Mouse (Mus musculus) heart, embryonic 12.5 days (tissue): ENCODE results near the gene Kbtbd6. TPM values are rescaled to one million over a fixed set of nuclear protein-coding genes. Genes with fewer than 3 reads are reported as not detected.
"Not testable (repeated sequence)": the region's sequence is repeated elsewhere in the genome, so short reads cannot be mapped to it uniquely, and the experiment has no call there.

Source experiments
- ATAC-seq: fragments of 200-750 bp; cut with Nextera tagmentation; 2 replicates; pipeline ENCODE4 v1.8.0; 2017; ENCODE audit warnings: moderate TSS enrichment, moderate library complexity; ENCODE audit not compliant: insufficient number of reproducible peaks, low FRiP score
- H3K27ac ChIP-seq: fragments of 300-500 bp; sonication (generic); 2 replicates; pipeline ENCODE4 v1.5.1; 2016; ENCODE audit warnings: mild to moderate bottlenecking, moderate library complexity; ENCODE audit not compliant: poor library complexity, severe bottlenecking
- H3K27me3 ChIP-seq: fragments of 300-500 bp; sonication (generic); replicated peaks from 2 replicates; pipeline ENCODE4 v1.6.1; 2016; ENCODE audit warnings: mild to moderate bottlenecking, moderate library complexity
- H3K36me3 ChIP-seq: fragments of 300-500 bp; sonication (generic); 2 replicates; pipeline ENCODE4 v1.6.1; 2016; ENCODE audit warnings: mild to moderate bottlenecking, moderate library complexity
- H3K4me1 ChIP-seq: fragments of 300-500 bp; sonication (generic); replicated peaks from 2 replicates; pipeline ENCODE4 v1.6.1; 2016; ENCODE audit warnings: mild to moderate bottlenecking
- H3K4me2 ChIP-seq: fragments of 300-500 bp; sonication (generic); 2 replicates; pipeline ENCODE4 v1.6.1; 2016; ENCODE audit warnings: mild to moderate bottlenecking, moderate library complexity
- H3K4me3 ChIP-seq: fragments of 300-500 bp; sonication (generic); 2 replicates; pipeline ENCODE4 v1.5.1; 2016; ENCODE audit warnings: mild to moderate bottlenecking
- H3K9ac ChIP-seq: fragments of 300-500 bp; sonication (generic); 2 replicates; pipeline ENCODE4 v1.6.1; 2016; ENCODE audit warnings: mild to moderate bottlenecking, moderate library complexity
- H3K9me3 ChIP-seq: fragments of 300-500 bp; sonication (generic); replicated peaks from 2 replicates; pipeline ENCODE4 v1.6.1; 2016; ENCODE audit warnings: mild to moderate bottlenecking, moderate library complexity
- WGBS: fragments of 180-500 bp; shearing (Covaris S2); methylation state at CpG from one replicate; pipeline ENCODE4 v1.1.7; 2016; 5-methylcytosine and 5-hydroxymethylcytosine counted together
- polyA plus RNA-seq: library from polyadenylated mRNA; unstranded; fragments of >200 nt; fragmentation: Nextera tagmentation; extraction: Ambion mirVana; gene quantifications from 2 replicates; pipeline ENCODE4 v1.2.1, GENCODE M21; 2016

The Kbtbd6 gene
- 2.0 and 2.9 TPM in 2 replicates for polyA plus RNA-seq

DNA sequence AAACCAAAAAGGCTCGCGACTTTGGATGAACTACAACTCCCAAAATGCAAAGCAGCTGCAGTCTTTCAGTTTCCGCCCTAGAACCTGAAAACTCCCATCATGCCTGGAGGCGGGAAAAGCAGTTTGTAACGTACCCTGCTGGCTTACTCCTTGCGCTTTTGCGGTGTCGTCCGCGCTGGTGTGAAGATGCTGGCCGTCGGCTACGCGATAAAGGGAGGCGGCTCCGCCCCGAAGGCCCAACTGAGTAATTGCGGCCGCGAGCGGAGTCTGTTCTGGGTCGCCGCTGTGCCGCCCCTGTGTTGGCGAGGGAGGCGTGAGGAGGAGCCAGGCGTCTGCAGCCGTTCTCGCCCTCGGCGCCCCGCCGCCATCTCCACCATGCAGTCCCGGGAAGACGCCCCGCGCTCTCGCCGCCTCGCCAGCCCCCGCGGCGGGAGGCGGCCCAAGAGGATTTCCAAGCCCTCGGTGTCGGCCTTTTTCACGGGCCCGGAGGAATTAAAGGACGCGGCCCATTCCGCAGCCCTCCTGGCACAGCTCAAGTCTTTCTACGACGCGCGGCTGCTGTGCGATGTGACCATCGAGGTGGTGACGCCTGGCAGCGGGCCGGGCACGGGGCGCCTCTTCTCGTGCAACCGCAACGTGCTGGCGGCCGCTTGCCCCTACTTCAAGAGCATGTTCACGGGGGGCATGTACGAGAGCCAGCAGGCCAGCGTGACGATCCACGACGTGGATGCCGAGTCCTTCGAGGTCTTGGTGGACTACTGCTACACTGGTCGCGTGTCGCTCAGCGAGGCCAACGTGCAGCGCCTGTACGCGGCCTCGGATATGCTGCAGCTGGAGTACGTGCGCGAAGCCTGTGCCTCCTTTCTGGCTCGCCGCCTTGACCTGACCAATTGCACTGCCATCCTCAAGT is at the start of gene Kbtbd6:
Gene Kbtbd6 (plus strand): TSS at position 155 of the 910 bp plus-strand sequence.
- not testable (repeated sequence) for H3K27ac ChIP-seq, H3K27me3 ChIP-seq, H3K36me3 ChIP-seq, H3K9me3 ChIP-seq, H3K4me1 ChIP-seq
- H3K4me2 ChIP-seq = peak within 1 kb of the TSS; percentile 65
- ATAC-seq = peak; percentile 90
- H3K9ac ChIP-seq = peak within 1 kb of the TSS; percentile 39
- H3K4me3 ChIP-seq = peak within 1 kb of the TSS; percentile 52
- WGBS = 19% methylated on average over 42 of the region's 89 CpGs

DNA sequence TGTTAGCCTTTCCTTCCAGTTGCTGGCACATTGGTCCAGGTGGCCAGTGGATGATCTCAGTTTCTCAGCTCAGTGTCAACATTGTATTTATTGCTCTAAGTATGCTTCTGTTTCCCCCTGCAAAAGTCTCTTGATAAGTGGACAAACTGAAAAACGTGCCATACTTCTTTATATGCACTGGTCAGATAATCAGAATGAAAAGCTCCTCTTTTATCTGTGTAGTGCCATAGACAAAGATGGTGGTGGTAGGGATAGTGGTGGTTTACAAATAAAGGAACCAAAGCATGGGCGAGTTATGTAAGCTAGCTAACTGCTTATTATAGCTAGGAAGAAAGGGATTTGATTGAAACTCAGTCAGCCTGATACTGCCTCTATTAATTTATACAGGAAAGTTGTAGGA is 44.0 kb upstream of the Kbtbd6 start:
- no peaks in the 10 kb centered on the region for H3K27me3 ChIP-seq
- 74% methylated on average over 2 of the region's 2 CpGs for WGBS
- ATAC-seq = no peak
- no peak overlapping the region for H3K4me2 ChIP-seq
- H3K36me3 ChIP-seq = peaks cover 36% of the 10 kb centered on the region
- H3K9ac ChIP-seq = no peak overlapping the region
- no peak overlapping the region for H3K27ac ChIP-seq
- no peak overlapping the region for H3K4me3 ChIP-seq
- no peaks in the 10 kb centered on the region for H3K9me3 ChIP-seq
- no peaks in the 10 kb centered on the region for H3K4me1 ChIP-seq

DNA sequence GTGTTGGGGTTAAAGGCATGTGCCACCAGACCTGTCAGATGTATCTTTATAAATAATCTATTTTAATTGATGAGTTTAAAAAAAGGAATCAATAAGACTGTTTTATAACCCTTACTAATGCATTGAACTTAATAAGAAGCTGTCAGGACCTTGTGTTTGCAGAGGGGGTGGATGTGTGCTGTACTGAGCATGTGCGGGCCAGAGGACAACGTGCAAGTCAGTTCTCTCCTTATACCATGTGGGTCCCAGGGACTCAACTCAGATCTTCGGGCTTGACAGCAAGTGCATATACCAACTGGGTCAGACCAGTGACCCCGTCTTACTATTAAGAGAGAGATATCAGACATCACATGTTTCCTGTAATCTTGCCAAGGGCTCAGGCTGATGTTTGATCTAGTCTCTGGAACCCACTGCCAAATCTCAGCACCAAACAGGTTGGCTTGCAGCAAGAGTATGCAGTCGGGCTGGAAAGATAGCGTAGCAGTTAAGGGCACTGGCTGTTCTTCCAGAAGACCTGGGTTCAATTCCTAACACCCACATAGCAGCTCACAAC is 42.3 kb upstream of the Kbtbd6 start:
- no peak overlapping the region for H3K4me2 ChIP-seq
- WGBS = 79% methylated on average over 6 of the region's 6 CpGs
- no peak overlapping the region for H3K4me3 ChIP-seq
- no peaks in the 10 kb centered on the region for H3K4me1 ChIP-seq
- H3K27me3 ChIP-seq = no peaks in the 10 kb centered on the region
- no peak overlapping the region for H3K27ac ChIP-seq
- H3K9ac ChIP-seq = no peak overlapping the region
- peaks cover 37% of the 10 kb centered on the region for H3K36me3 ChIP-seq
- no peak for ATAC-seq
- no peaks in the 10 kb centered on the region for H3K9me3 ChIP-seq

DNA sequence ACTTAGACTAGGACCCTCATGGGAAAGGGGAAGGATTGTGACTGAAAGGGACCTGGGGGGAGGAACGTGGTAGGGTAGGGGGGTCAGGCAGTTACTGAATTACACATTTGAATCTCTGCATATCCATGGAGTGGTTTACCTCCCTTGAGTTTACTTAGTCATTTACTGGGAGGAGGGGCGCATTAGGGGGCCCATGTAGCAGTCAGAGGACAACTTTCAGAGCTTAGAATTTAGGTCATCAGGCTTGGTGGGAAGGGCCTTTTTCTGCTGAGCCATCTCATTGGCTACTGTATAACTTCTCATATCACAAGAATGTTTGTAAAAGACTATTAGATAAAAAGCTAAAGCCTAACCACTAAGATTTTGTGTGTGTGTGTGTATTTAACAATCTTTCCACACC is 41.0 kb upstream of the Kbtbd6 start:
- H3K4me1 ChIP-seq = no peaks in the 10 kb centered on the region
- H3K9me3 ChIP-seq = no peaks in the 10 kb centered on the region
- H3K36me3 ChIP-seq = peaks cover 37% of the 10 kb centered on the region
- no peak overlapping the region for H3K4me3 ChIP-seq
- H3K27ac ChIP-seq = no peak overlapping the region
- no peak overlapping the region for H3K9ac ChIP-seq
- WGBS = 67% methylated on average over 2 of the region's 2 CpGs
- no peaks in the 10 kb centered on the region for H3K27me3 ChIP-seq
- no peak for ATAC-seq
- H3K4me2 ChIP-seq = no peak overlapping the region

DNA sequence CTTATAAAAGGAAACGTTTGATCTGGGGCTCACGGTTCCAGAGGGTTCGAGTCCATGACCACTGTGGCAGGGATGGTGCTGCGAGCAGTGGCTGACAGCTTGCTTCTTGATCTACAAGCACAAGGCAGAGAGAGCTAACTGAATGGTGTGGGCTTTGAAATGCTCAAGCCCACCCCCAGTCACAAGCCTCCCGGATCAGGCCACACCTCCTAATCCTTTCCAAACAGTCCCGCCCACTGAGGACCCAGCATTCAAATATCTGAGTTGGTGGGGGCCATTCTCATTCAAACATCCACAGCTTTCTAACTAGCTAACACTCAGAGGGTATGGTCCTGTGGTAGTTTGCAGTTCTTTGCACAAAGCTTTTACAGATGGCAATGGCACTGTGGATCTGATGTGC is 38.5 kb upstream of the Kbtbd6 start:
- 86% methylated on average over 6 of the region's 6 CpGs for WGBS
- ATAC-seq = no peak
- H3K4me1 ChIP-seq = no peaks in the 10 kb centered on the region

DNA sequence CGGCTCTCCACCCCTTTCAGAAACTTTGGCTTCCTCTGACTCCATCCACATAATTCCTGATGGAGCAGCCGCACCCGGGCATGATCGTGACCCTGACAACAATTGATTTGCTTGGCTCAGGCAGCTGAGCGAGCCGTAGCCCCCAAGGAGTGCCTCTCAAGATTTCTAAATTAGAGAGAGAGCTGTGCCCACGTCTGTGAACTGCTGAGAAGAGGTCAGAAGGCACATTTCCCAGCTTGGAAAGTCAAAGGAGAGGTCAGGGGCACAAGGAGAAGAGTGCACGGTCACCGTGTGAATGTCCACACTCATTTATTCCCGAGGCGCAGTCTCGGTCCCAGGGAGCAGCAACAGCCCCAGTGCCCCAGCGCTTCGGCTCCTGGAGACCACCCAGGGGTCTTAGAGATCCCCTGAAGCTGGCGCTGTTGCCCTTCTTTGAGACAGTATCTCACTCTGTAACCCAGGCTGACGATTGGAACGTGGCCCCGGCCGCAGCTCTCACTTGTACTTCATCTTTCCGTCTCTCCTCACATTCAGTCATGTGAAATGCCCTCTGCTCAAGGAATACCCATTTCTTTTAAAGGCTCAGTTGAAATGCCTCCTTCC is 31.5 kb upstream of the Kbtbd6 start:
- Histone ChIP-seq H3K36me3 (peaks cover 33% of the 10 kb centered on the region), H3K9ac (no peak overlapping the region), H3K27me3 (no peaks in the 10 kb centered on the region), H3K27ac (no peak overlapping the region), H3K9me3 (no peaks in the 10 kb centered on the region), H3K4me3 (no peak overlapping the region), H3K4me1 (no peaks in the 10 kb centered on the region), H3K4me2 (no peak overlapping the region)
- 69% methylated on average over 20 of the region's 20 CpGs for WGBS
- ATAC-seq = no peak

More for the DNA sequence above, 38.5 kb upstream of the Kbtbd6 start:
- no peak overlapping the region for H3K4me2 ChIP-seq
- no peak overlapping the region for H3K27ac ChIP-seq
- H3K27me3 ChIP-seq = no peaks in the 10 kb centered on the region
- H3K36me3 ChIP-seq = peaks cover 36% of the 10 kb centered on the region
- H3K4me3 ChIP-seq = no peak overlapping the region
- H3K9ac ChIP-seq = no peak overlapping the region
- H3K9me3 ChIP-seq = no peaks in the 10 kb centered on the region

DNA sequence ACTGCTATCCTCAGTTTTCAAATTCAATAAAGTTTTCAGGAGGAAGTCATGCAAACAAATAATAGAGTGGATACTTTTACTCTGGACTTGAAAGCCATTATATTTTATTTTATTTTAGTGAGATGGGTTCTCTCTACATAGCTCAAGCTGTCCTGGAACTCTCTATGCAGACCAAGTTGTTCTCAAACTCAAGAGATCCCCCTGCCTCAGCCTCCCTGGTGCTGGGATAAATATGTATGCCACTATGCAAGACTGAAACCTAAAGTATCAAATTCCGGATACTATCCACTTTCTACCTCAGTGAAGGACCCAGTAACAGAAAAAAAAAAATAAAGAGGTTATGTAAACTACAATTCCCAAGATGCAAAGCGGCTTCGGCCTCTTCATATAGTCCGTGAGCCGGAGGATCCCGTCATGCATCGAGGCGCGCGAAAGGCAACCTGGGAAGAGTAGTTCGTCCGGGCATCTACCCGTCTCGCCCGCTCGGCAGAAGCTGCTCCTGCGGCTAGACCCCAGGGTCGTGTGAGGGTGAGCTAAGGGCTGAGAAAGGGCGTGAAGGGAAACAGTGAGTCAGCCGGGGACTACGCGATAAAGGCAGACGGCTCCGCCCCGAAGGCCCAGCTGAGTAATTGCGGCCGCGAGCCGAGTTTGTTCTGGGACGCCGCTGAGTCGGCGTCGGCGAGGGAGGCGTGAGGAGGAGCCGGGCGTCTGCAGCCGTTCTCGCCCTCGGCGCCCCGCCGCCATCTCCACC is 25.5 kb upstream of the Kbtbd6 start, which contains the start of gene Kbtbd7:
Gene Kbtbd7 (plus strand): TSS at position 533 of the 751 bp plus-strand sequence.
- H3K36me3 ChIP-seq = peaks cover 21% of the 10 kb centered on the region
- H3K4me1 ChIP-seq = no peaks in the 10 kb centered on the region
- H3K9ac ChIP-seq = peak within 1 kb of the TSS; percentile 60; the same call in 1 of the 2 replicates
- peak within 1 kb of the TSS; percentile 57 for H3K4me2 ChIP-seq
- peak within 1 kb of the TSS; percentile 85 for H3K27ac ChIP-seq
- peak; percentile 99 for ATAC-seq
- H3K9me3 ChIP-seq = peaks cover 9% of the 10 kb centered on the region
- no peaks in the 10 kb centered on the region for H3K27me3 ChIP-seq
- peak within 1 kb of the TSS; percentile 51 for H3K4me3 ChIP-seq
- WGBS = under 1% methylated on average over 43 of the region's 44 CpGs

DNA sequence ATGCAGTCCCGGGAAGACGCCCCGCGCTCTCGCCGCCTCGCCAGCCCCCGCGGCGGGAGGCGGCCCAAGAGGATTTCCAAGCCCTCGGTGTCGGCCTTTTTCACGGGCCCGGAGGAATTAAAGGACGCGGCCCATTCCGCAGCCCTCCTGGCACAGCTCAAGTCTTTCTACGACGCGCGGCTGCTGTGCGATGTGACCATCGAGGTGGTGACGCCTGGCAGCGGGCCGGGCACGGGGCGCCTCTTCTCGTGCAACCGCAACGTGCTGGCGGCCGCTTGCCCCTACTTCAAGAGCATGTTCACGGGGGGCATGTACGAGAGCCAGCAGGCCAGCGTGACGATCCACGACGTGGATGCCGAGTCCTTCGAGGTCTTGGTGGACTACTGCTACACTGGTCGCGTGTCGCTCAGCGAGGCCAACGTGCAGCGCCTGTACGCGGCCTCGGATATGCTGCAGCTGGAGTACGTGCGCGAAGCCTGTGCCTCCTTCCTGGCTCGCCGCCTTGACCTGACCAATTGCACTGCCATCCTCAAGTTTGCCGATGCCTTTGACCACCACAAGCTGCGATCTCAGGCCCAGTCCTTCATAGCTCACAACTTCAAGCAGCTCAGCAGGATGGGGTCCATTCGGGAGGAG is 24.8 kb upstream of the Kbtbd6 start:
- Histone ChIP-seq H3K4me2 (peak overlapping the region; percentile 57), H3K27ac (peak overlapping the region; percentile 85), H3K4me3 (peak overlapping the region; percentile 51), H3K36me3 (peaks cover 18% of the 10 kb centered on the region), H3K9ac (peak overlapping the region; percentile 60; the same call in 1 of the 2 replicates)
- not testable (repeated sequence) for H3K4me1 ChIP-seq, H3K9me3 ChIP-seq, H3K27me3 ChIP-seq
- WGBS = 54% methylated on average over 8 of the region's 59 CpGs
- peak; percentile 56 for ATAC-seq

DNA sequence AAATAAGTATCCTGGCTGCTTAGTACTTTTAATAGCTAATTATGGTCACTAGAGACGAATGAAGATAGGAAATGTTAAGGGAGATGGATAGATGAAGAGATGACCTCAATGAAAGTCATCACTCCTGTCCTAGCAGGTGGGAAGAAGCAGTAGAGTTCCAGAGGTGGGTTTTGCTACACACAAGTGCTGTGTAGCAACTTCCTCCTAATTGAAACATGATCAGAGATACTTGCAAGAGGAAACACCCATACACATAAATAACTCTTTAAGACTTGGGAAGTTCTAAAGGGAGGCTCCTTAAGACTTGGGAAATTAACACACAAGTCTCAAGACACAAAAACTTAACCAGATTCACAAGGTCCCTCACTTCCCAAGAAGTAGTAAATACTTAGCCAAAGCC is 17.6 kb upstream of the Kbtbd6 start:
- Histone ChIP-seq H3K4me2 (no peak overlapping the region), H3K9me3 (peaks cover 2% of the 10 kb centered on the region; the same call in 1 of the 2 replicates), H3K4me1 (no peaks in the 10 kb centered on the region), H3K4me3 (no peak overlapping the region), H3K27ac (no peak overlapping the region), H3K36me3 (no peaks in the 10 kb centered on the region), H3K9ac (no peak overlapping the region), H3K27me3 (no peaks in the 10 kb centered on the region)
- no peak for ATAC-seq
- 65% methylated on average over 1 of the region's 1 CpGs for WGBS

DNA sequence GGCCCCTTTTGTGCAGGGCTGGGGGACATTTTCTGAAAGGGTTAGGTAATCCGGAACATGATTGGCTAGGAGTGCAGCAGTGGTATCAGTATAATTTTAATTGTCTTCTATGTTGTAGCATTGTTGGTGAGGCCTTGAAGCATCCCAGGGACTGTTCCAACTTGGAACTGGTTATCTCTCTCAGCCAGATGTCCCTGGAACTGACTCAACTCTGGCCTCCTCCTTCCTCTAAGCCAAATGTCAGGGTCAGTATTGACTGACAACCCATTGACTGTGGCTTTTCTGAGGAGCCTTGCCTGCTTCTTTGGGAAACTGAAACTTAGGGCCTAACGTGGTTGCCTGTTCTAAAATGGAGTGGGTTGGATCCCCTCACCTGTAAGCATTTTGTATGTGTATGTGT is 11.0 kb upstream of the Kbtbd6 start:
- Histone ChIP-seq H3K27ac (no peak overlapping the region), H3K4me2 (no peak overlapping the region), H3K27me3 (no peaks in the 10 kb centered on the region), H3K36me3 (no peaks in the 10 kb centered on the region), H3K4me3 (no peak overlapping the region), H3K4me1 (no peaks in the 10 kb centered on the region), H3K9ac (no peak overlapping the region), H3K9me3 (peaks cover 6% of the 10 kb centered on the region; the same call in 1 of the 2 replicates)
- no peak for ATAC-seq
- WGBS = 80% methylated on average over 2 of the region's 2 CpGs
